Mouse (Mus musculus) neutrophil, adult 5-6 weeks (primary cell): ENCODE measurements around the gene Epn1. TPM values are rescaled to one million over a fixed set of nuclear protein-coding genes. Genes with fewer than 3 reads are reported as not detected.

Experiments
- total RNA-seq: library from RNA; stranded (forward); fragments of 200-1000 nt; gene quantifications from 2 replicates; pipeline ENCODE4 v1.2.3, GENCODE M21; 2017

Gene Epn1
- total RNA-seq, 1 experiment from 2014 or later: 118 TPM

Other genes starting within 250 kb of the Epn1 start
- not detected in 2 replicates for gene Shisa7, start 235.5 kb upstream of the Epn1 start, total RNA-seq
- 11.3 and 12.2 TPM in 2 replicates for gene Isoc2b, start 210.0 kb upstream of the Epn1 start, total RNA-seq
- gene Isoc2a, start 203.1 kb upstream of the Epn1 start, total RNA-seq: 4.0 and 4.2 TPM in 2 replicates
- gene Gm36210, start 173.7 kb upstream of the Epn1 start, total RNA-seq: not detected in 2 replicates
- 6.0 and 7.2 TPM in 2 replicates for gene Zfp628, start 165.0 kb upstream of the Epn1 start, total RNA-seq
- 1.2 and 2.2 TPM in 2 replicates for gene Nat14, start 158.2 kb upstream of the Epn1 start, total RNA-seq
- gene Ssc5d, start 154.4 kb upstream of the Epn1 start, total RNA-seq: 0.47 and 1.4 TPM in 2 replicates
- not detected in 2 replicates for gene Sbk2, start 115.8 kb upstream of the Epn1 start, total RNA-seq
- not detected in 2 replicates for gene Sbk3, start 109.1 kb upstream of the Epn1 start, total RNA-seq
- 4.1 and 4.5 TPM in 2 replicates for gene Zfp579, start 84.1 kb upstream of the Epn1 start, total RNA-seq
- gene Zfp524, start 65.8 kb upstream of the Epn1 start, total RNA-seq: 8.8 and 13.7 TPM in 2 replicates
- 19.8 and 22.2 TPM in 2 replicates for gene Fiz1, start 65.5 kb upstream of the Epn1 start, total RNA-seq
- gene Gm44973, start 64.7 kb upstream of the Epn1 start, total RNA-seq: 1.8 TPM in 1 of 2 replicates, not detected in the other
- 34.3 and 38.5 TPM in 2 replicates for gene Zfp865, start 59.9 kb upstream of the Epn1 start, total RNA-seq
- gene Ccdc106, start 59.7 kb upstream of the Epn1 start, total RNA-seq: 0.23 TPM in 1 of 2 replicates, not detected in the other
- 0.98 and 1.6 TPM in 2 replicates for gene 4632433K11Rik, start 46.1 kb upstream of the Epn1 start, total RNA-seq
- gene Zfp784, start 41.8 kb upstream of the Epn1 start, total RNA-seq: 2.9 and 3.4 TPM in 2 replicates
- 0.93 TPM in 1 of 2 replicates, not detected in the other for gene Zfp580, start 28.7 kb upstream of the Epn1 start, total RNA-seq
- 168 and 188 TPM in 2 replicates for gene U2af2, start 18.1 kb upstream of the Epn1 start, total RNA-seq
- gene Rfpl4, start 36.7 kb downstream of the Epn1 start, total RNA-seq: not detected in 2 replicates
- 0.98 TPM in 1 of 2 replicates, not detected in the other for gene Rasl2-9, start 45.7 kb downstream of the Epn1 start, total RNA-seq
- not detected in 2 replicates for gene Vmn1r55, start 69.4 kb downstream of the Epn1 start, total RNA-seq
- not detected in 2 replicates for gene Vmn1r56, start 116.5 kb downstream of the Epn1 start, total RNA-seq
- not detected in 2 replicates for gene Vmn1r57, start 138.3 kb downstream of the Epn1 start, total RNA-seq